Mouse (Mus musculus) limb, embryonic 13.5 days (tissue): ENCODE measurements around the gene Utp4. TPM values are rescaled to one million over a fixed set of nuclear protein-coding genes. Genes with fewer than 3 reads are reported as not detected.
"Not testable (repeated sequence)": the region's sequence is repeated elsewhere in the genome, so short reads cannot be mapped to it uniquely, and the experiment has no call there.

Source experiments
- ATAC-seq: fragments of 200-750 bp; cut with Nextera tagmentation; 2 replicates; pipeline ENCODE4 v1.8.0; 2017; ENCODE audit warnings: low read depth, moderate number of reproducible peaks, moderate TSS enrichment; ENCODE audit not compliant: low FRiP score
- H3K27ac ChIP-seq: fragments of 300-500 bp; sonication (generic); 2 replicates; pipeline ENCODE4 v1.5.1; 2015; ENCODE audit warnings: inconsistent platforms, mild to moderate bottlenecking, moderate library complexity
- H3K27me3 ChIP-seq: fragments of 300-500 bp; sonication (generic); 2 replicates; pipeline ENCODE4 v1.6.1; 2015; ENCODE audit warnings: mild to moderate bottlenecking, inconsistent platforms
- H3K36me3 ChIP-seq: fragments of 300-500 bp; sonication (generic); 2 replicates; pipeline ENCODE4 v1.6.1; 2015; ENCODE audit warnings: inconsistent platforms, mild to moderate bottlenecking, moderate library complexity
- H3K4me1 ChIP-seq: fragments of 300-500 bp; sonication (generic); 2 replicates; pipeline ENCODE4 v1.6.1; 2015; ENCODE audit warnings: inconsistent platforms
- H3K4me2 ChIP-seq: fragments of 300-500 bp; sonication (generic); replicated peaks from 2 replicates; pipeline ENCODE4 v1.6.1; 2015; ENCODE audit warnings: inconsistent platforms, mild to moderate bottlenecking, moderate library complexity
- H3K4me3 ChIP-seq: fragments of 300-500 bp; sonication (generic); 2 replicates; pipeline ENCODE4 v1.5.1; 2015; ENCODE audit warnings: moderate library complexity, mild to moderate bottlenecking, inconsistent platforms
- H3K9ac ChIP-seq: fragments of 300-500 bp; sonication (generic); 2 replicates; pipeline ENCODE4 v1.6.1; 2015; ENCODE audit warnings: mild to moderate bottlenecking, inconsistent platforms
- H3K9me3 ChIP-seq: fragments of 300-500 bp; sonication (generic); 2 replicates; pipeline ENCODE4 v1.6.1; 2016; ENCODE audit warnings: inconsistent platforms
- WGBS: fragments of 180-500 bp; shearing (Covaris S2); methylation state at CpG from one replicate; pipeline ENCODE4 v1.1.7; 2015; 5-methylcytosine and 5-hydroxymethylcytosine counted together
- polyA plus RNA-seq: library from polyadenylated mRNA; unstranded; fragments of >200 nt; fragmentation: Nextera tagmentation; extraction: Ambion mirVana; gene quantifications from 2 replicates; pipeline ENCODE4 v1.2.1, GENCODE M21; 2015

Utp4 gene
- polyA plus RNA-seq, 1 experiment from 2014 or later: 69.9 TPM

DNA sequence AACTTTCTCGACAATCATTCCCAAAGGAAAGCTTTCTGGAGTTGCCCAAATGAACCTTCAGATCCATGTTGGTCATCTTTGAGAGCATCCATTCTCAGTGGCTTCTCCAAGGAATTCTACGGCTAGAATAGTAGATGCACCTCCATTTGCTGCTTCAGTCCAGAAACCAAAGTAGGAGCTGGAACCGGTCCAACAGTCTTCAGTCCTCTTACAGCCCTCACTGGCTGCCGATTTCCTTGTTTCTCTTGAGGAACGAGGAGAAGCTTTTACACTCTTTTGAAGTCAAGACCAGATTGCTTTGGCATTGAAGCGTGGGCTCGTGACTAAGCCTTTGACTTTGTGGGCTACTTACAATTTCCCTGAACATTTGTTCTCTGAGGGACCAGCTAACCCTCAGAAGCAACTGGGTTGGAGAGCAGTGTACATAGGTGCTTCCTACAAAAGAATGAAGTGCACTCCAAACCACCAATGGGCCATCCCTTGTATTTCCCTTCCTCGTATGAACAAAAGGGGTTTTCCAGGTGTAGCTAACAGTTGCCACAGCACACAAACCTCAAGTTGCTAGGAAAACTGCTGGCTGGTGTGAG, 13.2 kb upstream of the Utp4 start:
- H3K9ac ChIP-seq: no peak overlapping the region
- WGBS: 91% methylated on average over 8 of the region's 8 CpGs

GRCm38 (mm10) chr8:106884094-106884493, 9.3 kb upstream of the Utp4 start:
- WGBS: 96% methylated on average over 11 of the region's 11 CpGs
- not testable (repeated sequence) for H3K9me3 ChIP-seq, H3K4me2 ChIP-seq, H3K9ac ChIP-seq, H3K4me1 ChIP-seq, H3K4me3 ChIP-seq, H3K27me3 ChIP-seq, H3K27ac ChIP-seq, ATAC-seq
- peaks cover 77% of the 10 kb centered on the region for H3K36me3 ChIP-seq

More for the DNA sequence above, 13.2 kb upstream of the Utp4 start:
- no peaks in the 10 kb centered on the region for H3K27me3 ChIP-seq
- no peak overlapping the region for H3K4me2 ChIP-seq
- H3K27ac ChIP-seq: no peak overlapping the region
- no peak overlapping the region for H3K4me3 ChIP-seq
- H3K9me3 ChIP-seq: no peaks in the 10 kb centered on the region
- no peak for ATAC-seq
- H3K4me1 ChIP-seq: no peaks in the 10 kb centered on the region
- peaks cover 87% of the 10 kb centered on the region for H3K36me3 ChIP-seq

DNA sequence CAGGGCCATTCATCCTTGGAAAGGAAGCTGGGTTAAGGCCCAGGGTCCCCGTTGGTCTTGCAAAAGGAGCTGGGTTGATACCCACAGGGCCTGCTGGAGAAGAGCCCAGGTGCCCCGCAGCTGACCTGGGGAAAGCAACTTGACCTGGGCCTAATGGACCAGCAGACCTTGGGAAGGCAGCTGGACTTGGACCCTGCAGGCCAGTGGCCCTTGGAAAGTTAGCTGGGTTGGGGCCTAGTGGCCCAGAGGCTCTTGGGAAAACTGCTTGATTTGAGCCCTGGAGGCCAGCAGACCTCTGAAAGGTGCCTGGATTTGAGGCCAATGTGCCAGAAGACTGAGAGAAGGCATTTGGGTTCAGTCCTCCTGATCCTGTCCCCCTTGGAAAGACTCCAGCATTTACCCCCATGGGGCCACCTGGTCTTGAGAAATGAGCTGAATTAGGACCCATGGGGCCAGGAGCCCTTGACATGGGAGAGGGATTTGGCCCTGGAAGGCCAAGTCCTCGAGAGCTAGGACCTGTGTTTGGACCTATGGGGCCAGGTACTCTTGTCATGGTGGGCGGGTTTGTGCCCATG, 8.5 kb upstream of the Utp4 start:
- WGBS: 91% methylated on average over 4 of the region's 4 CpGs
- H3K4me1 ChIP-seq, H3K27ac ChIP-seq, H3K9ac ChIP-seq, H3K27me3 ChIP-seq, ATAC-seq, H3K9me3 ChIP-seq, H3K4me3 ChIP-seq, H3K4me2 ChIP-seq: not testable (repeated sequence)
- peaks cover 68% of the 10 kb centered on the region for H3K36me3 ChIP-seq

DNA sequence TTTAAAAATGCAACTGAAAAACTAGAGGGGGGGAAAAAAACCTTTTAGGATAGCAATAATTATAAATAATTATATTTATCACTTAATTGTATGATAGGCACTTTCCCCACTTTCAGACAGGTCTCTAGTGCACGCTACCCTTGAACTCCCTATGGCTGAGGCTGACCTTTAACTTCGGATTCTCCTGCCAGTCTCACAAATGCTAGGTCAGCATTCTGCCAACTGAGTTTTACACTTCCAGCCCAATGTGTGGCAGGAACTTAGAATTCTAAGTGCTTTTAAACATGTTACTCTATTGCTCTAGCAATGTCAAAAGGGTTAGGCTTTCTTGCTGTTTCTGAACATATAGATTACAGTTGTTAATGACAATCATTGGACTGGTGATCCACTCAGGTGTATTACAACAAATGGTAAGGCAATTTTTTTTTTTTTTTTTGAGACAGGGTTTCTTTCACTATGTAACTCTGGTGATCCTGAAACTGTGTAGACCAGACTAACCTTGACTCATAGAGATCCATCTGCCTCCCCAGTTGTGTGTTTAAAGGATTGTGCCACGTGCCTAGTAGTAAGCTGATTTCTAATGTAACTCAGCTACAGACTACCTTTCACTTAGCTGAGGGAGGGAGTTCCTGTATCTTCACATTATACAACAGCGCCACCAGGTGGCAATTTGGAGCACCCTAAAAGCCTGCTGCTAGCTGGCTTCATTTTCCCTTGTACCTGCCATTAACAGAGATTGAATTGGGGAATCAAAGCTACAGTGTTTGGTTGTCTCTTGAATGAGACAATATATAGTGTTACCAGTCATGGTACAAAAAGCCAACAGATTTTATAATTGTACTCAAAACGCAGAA, 5.9 kb upstream of the Utp4 start:
- H3K27ac ChIP-seq: no peak overlapping the region
- no peak overlapping the region for H3K4me3 ChIP-seq
- peaks cover 19% of the 10 kb centered on the region for H3K4me1 ChIP-seq
- H3K4me2 ChIP-seq: no peak overlapping the region
- 53% methylated on average over 5 of the region's 5 CpGs for WGBS
- no peak overlapping the region for H3K9ac ChIP-seq
- H3K36me3 ChIP-seq: peaks cover 44% of the 10 kb centered on the region
- H3K27me3 ChIP-seq: no peaks in the 10 kb centered on the region
- no peaks in the 10 kb centered on the region for H3K9me3 ChIP-seq
- no peak for ATAC-seq

DNA sequence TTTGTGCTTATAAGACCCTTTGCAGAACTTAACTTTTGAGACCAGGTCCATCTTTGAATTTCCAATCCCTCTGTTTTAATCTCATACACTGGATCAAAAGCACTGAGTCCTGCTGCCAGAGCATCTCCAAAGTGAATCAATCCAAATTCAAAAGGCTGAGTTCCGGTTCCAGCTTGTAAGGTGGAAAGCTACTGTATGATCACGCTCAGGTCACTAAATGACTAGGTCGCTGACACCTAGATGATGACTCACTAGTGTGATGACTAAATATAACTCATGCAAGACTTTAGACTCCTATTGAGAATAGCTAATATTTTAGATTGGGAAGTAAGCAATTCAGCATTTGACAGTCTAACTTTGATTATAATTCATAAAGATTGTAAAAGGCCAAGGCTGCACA, 4.6 kb upstream of the Utp4 start:
- peaks cover 32% of the 10 kb centered on the region for H3K36me3 ChIP-seq
- no peak overlapping the region for H3K9ac ChIP-seq
- no peak for ATAC-seq
- H3K27me3 ChIP-seq: no peaks in the 10 kb centered on the region
- no peaks in the 10 kb centered on the region for H3K9me3 ChIP-seq
- no peak overlapping the region for H3K4me3 ChIP-seq
- no peak overlapping the region for H3K27ac ChIP-seq
- 84% methylated on average over 3 of the region's 3 CpGs for WGBS
- peaks cover 19% of the 10 kb centered on the region for H3K4me1 ChIP-seq
- H3K4me2 ChIP-seq: no peak overlapping the region

DNA sequence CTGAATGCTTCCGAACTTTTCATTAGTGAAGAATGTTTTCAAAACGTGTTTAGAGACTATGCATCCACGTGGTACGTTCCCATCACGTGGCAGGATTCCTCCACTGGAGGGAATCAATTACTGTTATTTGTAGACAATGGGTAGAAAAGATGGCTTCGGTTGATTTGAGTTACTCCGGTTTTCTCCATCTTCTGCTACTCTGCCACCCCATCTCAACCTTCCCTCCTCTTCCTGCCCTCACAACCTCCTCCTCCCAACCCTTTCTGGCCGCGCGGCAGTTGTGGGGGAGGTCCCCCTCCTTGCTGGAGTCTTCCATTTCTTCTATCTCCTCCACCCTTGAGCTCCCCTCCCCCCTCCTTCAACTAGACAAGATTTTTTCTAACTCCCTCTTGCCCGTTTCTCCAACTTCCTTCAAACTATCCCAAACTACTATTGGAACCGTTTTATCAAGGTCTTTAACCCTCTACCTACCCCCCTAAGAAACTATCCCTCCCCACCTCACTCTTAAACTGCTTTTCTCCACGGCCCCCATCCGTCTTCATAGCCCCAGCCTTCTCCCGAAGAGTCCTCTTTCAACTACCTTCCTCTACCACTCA, 1.1 kb upstream of the Utp4 start:
- Histone ChIP-seq H3K4me2 (peak overlapping the region; percentile 73), H3K4me3 (peak overlapping the region; percentile 88), H3K4me1 (peaks cover 29% of the 10 kb centered on the region), H3K36me3 (peaks cover 26% of the 10 kb centered on the region), H3K9me3 (no peaks in the 10 kb centered on the region), H3K9ac (peak overlapping the region; percentile 97), H3K27me3 (no peaks in the 10 kb centered on the region), H3K27ac (peak overlapping the region; percentile 95)
- no peak for ATAC-seq
- WGBS: 0% methylated on average over 15 of the region's 15 CpGs

DNA sequence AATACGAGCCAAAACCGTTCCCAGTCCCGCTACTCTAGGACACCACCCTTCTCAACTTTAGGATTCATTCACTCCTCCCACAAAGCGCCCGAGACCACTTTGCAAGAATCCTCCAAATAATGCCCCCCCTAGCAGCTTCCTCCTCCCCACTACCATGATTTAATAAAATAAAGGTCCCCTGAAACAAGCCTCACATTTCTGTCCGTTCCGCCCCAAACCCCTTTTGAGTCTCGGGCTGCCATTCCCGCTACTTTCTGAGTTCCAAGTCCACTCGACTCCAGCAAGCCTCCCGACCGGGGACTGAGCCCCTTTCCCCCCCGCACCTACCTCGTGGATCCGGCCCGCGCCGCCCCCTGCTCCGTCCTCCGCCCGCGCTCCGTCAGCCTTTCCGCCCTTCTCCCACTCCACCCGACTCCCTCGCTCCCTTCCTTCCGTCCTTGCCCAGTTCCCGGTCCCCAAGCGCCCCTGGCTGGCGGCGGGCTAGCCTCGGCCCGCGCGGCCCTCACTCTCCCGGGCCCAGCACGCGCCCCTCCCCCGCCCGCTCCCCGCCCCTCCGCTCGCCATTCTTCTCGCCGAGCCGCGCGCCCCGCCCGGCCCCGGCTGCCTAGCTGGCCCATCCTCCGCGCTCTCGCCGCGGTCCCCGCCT, 507 bp upstream of the Utp4 start:
- H3K9me3 ChIP-seq: no peaks in the 10 kb centered on the region
- peak; percentile 85 for ATAC-seq
- H3K4me1 ChIP-seq: peaks cover 29% of the 10 kb centered on the region
- H3K4me3 ChIP-seq: peak overlapping the region; percentile 88
- peak overlapping the region; percentile 73 for H3K4me2 ChIP-seq
- H3K36me3 ChIP-seq: peaks cover 32% of the 10 kb centered on the region
- H3K27ac ChIP-seq: peak overlapping the region; percentile 95
- no peaks in the 10 kb centered on the region for H3K27me3 ChIP-seq
- peak overlapping the region; percentile 97 for H3K9ac ChIP-seq
- 1% methylated on average over 51 of the region's 57 CpGs for WGBS

DNA sequence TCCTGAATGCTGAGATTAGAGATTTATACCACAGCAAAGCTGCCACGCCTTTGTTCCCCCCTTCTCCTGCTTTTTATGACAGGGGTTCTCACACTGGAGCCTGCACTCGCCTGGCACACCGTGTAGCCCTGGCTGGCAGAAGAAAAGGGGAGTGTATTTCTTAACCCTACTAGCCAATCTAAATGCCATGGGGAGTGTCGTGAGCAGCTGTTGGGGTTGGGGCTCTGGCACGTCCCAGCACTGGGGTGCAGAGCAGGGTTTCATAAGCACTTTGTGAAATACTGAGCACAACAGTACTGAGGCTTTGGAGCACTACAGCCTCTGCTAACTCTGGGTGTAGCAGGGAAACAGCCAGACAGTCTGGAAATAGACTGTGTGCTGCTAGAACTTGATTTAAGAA, 6.0 kb downstream of the Utp4 start:
- Histone ChIP-seq H3K4me1 (peaks cover 3% of the 10 kb centered on the region; the same call in 1 of the 2 replicates), H3K27me3 (no peaks in the 10 kb centered on the region), H3K9me3 (no peaks in the 10 kb centered on the region), H3K9ac (no peak overlapping the region), H3K36me3 (peaks cover 97% of the 10 kb centered on the region), H3K27ac (no peak overlapping the region), H3K4me2 (no peak overlapping the region), H3K4me3 (no peak overlapping the region)
- no peak for ATAC-seq
- WGBS: 85% methylated on average over 5 of the region's 5 CpGs

DNA sequence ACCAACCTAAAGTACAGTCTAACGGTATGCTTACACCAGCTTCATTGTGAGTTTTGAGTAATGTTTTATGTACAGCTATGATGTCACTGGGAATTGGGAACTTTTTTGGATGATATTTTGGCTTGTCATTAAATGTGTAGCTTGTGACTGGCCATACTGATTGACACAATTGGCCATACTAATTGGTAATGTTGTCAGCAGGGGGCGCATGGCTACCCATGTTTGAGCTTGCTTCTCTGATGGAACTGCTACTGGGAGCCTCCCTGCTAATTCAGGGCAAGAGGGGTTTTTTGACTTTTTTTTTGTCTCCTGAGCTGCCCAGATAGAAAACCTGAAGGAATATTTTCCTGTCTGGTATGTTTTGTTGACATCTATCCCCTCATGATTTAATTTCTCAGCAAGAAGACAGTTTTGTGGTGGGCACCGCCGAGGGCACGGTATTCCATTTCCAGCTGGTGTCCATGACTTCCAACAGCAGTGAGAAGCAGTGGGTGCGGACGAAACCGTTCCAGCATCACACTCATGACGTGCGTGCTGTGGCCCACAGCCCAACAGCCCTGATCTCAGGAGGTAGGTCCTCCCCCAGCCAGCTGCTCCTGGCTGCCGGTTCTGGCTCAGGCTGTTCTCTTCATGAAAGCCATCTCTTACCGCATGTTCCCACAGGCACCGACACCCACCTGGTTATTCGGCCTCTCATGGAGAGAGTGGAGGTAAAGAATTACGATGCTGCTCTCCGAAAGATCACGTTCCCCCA, 12.5 kb downstream of the Utp4 start:
- 92% methylated on average over 17 of the region's 17 CpGs for WGBS
- ATAC-seq: no peak
- Histone ChIP-seq H3K4me1 (no peaks in the 10 kb centered on the region), H3K36me3 (peaks cover 85% of the 10 kb centered on the region), H3K27me3 (no peaks in the 10 kb centered on the region), H3K9me3 (no peaks in the 10 kb centered on the region), H3K4me2 (no peak overlapping the region), H3K9ac (no peak overlapping the region), H3K27ac (no peak overlapping the region), H3K4me3 (no peak overlapping the region)

GRCm38 (mm10) chr8:106906635-106907034, 13.2 kb downstream of the Utp4 start:
- no peak overlapping the region for H3K9ac ChIP-seq
- no peak for ATAC-seq
- no peaks in the 10 kb centered on the region for H3K4me1 ChIP-seq
- H3K27me3 ChIP-seq: no peaks in the 10 kb centered on the region
- peaks cover 84% of the 10 kb centered on the region for H3K36me3 ChIP-seq
- no peaks in the 10 kb centered on the region for H3K9me3 ChIP-seq
- no peak overlapping the region for H3K4me2 ChIP-seq
- WGBS: 95% methylated on average over 6 of the region's 6 CpGs
- H3K27ac ChIP-seq: no peak overlapping the region
- no peak overlapping the region for H3K4me3 ChIP-seq

DNA sequence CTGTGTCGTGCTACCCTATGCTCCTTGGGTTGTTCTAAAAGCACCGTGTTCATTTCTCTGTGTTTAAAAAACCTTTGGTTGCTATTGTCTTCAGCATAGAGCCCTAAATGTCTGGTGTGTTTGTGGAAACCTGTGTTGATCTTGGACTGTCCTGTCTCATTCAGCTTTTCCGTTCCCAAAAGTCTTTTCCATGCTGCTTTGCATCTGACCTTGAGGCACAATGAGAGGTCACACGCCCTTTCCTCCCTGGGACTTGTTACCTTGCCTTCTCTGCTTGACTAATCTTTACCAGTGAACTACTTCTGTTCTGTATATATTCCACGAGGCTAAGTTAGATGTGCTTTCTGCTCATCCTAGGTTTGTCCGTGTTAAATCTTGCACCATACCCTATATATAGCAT, 14.0 kb downstream of the Utp4 start:
- no peak overlapping the region for H3K27ac ChIP-seq
- H3K27me3 ChIP-seq: no peaks in the 10 kb centered on the region
- no peaks in the 10 kb centered on the region for H3K4me1 ChIP-seq
- ATAC-seq: no peak
- H3K4me3 ChIP-seq: no peak overlapping the region
- peaks cover 82% of the 10 kb centered on the region for H3K36me3 ChIP-seq
- WGBS: 92% methylated on average over 6 of the region's 6 CpGs
- no peak overlapping the region for H3K4me2 ChIP-seq
- no peaks in the 10 kb centered on the region for H3K9me3 ChIP-seq
- H3K9ac ChIP-seq: no peak overlapping the region
